Mouse (Mus musculus) ES-E14 (cell line): ENCODE results near the gene Ciart. TPM values are rescaled to one million over a fixed set of nuclear protein-coding genes. Genes with fewer than 3 reads are reported as not detected.

Experiments
- DNase-seq: peaks from one replicate; pipeline ENCODE4 v3.0.0-alpha.2; 2013; ENCODE audit warnings: low read depth, low spot score
- H3K27ac ChIP-seq: 2 replicates; pipeline ENCODE4 v1.5.1; 2012; ENCODE audit warnings: low read depth, mild to moderate bottlenecking, low read length, moderate library complexity, mixed read lengths; ENCODE audit not compliant: poor library complexity, insufficient read depth, severe bottlenecking
- H3K36me3 ChIP-seq: 2 replicates; pipeline ENCODE4 v1.6.1; 2012; ENCODE audit warnings: mild to moderate bottlenecking, low read length, moderate library complexity, mixed read lengths; ENCODE audit not compliant: control insufficient read depth, poor library complexity, insufficient read depth, severe bottlenecking
- H3K4me1 ChIP-seq, 2 experiments: fragments of 150-350 bp in 1 of 2; sonication (generic) in 1 of 2; 2 replicates each; pipeline ENCODE4 v1.6.1; 2012; ENCODE audit warnings: low read length in 2 of 2, mild to moderate bottlenecking in 1 of 2, mixed read lengths in 1 of 2; ENCODE audit not compliant: control insufficient read depth in 2 of 2, insufficient read depth in 2 of 2, poor library complexity in 1 of 2
- H3K4me3 ChIP-seq, 2 experiments: fragments of 150-350 bp in 1 of 2; sonication (generic) in 1 of 2; 2 replicates each; pipeline ENCODE4 v1.5.1; 2012; ENCODE audit warnings: low read length in 2 of 2, low read depth in 1 of 2, mild to moderate bottlenecking in 1 of 2, mixed read lengths in 1 of 2; ENCODE audit not compliant: insufficient read depth in 1 of 2, poor library complexity in 1 of 2, severe bottlenecking in 1 of 2
- H3K9ac ChIP-seq: 2 replicates; pipeline ENCODE4 v1.6.1; 2012; ENCODE audit warnings: low read depth, mild to moderate bottlenecking, low read length, mixed read lengths; ENCODE audit not compliant: poor library complexity, insufficient read depth, severe bottlenecking
- H3K9me3 ChIP-seq: fragments of 150-350 bp; sonication (generic); 2 replicates; pipeline ENCODE4 v1.6.1; 2012; ENCODE audit warnings: low read depth, mild to moderate bottlenecking, low read length; ENCODE audit not compliant: control insufficient read depth, insufficient read depth
- CHD2 ChIP-seq: IDR thresholded peaks from 2 replicates; pipeline ENCODE4 v1.6.1; 2014; ENCODE audit warnings: mild to moderate bottlenecking, low read depth, low read length, inconsistent platforms
- HCFC1 ChIP-seq: IDR thresholded peaks from 2 replicates; pipeline ENCODE4 v1.6.1; 2012; ENCODE audit warnings: low read length, inconsistent platforms, borderline replicate concordance; ENCODE audit not compliant: insufficient read depth
- MAFK ChIP-seq: IDR thresholded peaks from 2 replicates; pipeline ENCODE4 v1.6.1; 2014; ENCODE audit warnings: mild to moderate bottlenecking, low read depth, low read length, inconsistent platforms; ENCODE audit not compliant: insufficient read depth
- ZC3H11A ChIP-seq: IDR thresholded peaks from 2 replicates; pipeline ENCODE4 v1.6.1; 2012; ENCODE audit warnings: low read depth, mild to moderate bottlenecking, inconsistent platforms, low read length, borderline replicate concordance
- ZNF384 ChIP-seq: IDR thresholded peaks from 2 replicates; pipeline ENCODE4 v1.6.1; 2012; ENCODE audit warnings: low read depth, low read length, inconsistent platforms
- in situ Hi-C, 2 experiments: fragments of 600-800 bp; cut with MboI; formaldehyde crosslinking; loops; one replicate each; pipeline ENCODE4 v1.15.1; 2025; ENCODE audit warnings: low sequenced_read_pairs in 2 of 2, inconsistent platforms in 1 of 2; ENCODE audit not compliant: unreplicated experiment in 2 of 2
- total RNA-seq: library from RNA; depleted of rRNA; stranded (reverse); fragments of 300-350 nt; gene quantifications from 2 replicates; pipeline ENCODE4 v1.2.3, GENCODE M21; 2012; rRNA removed

The Ciart gene
- total RNA-seq = 8.6 and 14.1 TPM in 2 replicates

DNA sequence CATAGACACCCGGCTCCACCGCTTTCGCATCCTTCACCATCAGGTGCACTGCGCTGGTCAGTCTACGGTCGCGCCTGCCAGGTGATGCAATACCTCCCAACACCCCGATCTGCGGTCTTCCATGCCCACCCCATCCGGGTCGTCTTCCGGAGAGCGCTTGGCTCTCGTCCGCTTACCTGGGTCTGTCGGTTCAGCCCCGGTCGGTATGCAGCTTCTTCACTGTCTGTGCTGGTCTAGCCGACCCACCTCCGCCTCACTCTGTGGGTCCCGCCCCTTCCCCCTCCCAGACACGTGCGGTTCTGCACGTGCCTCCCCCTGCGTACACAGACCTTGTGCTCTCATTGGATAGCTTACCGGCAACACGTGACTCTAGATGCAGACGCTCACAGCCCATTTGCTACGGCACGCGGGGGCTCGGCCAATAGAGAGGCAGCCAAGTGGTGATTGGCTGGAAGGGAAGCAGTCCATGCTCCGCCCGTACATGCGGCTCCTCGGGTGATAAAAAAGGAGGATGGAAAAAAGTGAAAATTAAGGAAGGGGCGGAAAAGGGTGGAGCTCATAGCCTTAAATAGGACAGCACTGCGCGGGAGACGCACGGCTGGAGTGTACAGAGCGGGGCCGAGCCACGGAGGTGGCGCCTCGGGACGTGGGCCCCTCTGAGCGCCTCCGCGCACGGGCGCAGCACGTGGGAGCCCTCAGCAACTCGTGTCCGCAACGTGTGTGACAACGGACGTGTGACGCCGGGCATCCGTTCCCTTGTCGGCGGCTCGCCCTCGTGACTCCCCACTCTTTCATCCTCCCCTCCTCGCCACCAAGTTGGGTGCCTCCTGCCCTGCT lies at the start of gene Ciart:
Gene Ciart, minus strand, starts transcription at position 273 of the 837 bp plus-strand sequence.
- peaks cover 0 to 6% of the 10 kb centered on the region in 2 experiments; a peak in 1 of 4 replicates for H3K4me1 ChIP-seq
- no peaks in the 10 kb centered on the region for H3K9me3 ChIP-seq
- H3K27ac ChIP-seq = no peak within 1 kb of the TSS; the same call in 1 of the 2 replicates
- peak within 1 kb of the TSS; percentile 68 for H3K9ac ChIP-seq
- TF ChIP-seq HCFC1 = peak; percentile 58; the same call in 1 of the 2 replicates
- no peak for TF ChIP-seq ZNF384
- TF ChIP-seq CHD2 = peak; percentile 69; the same call in 1 of the 2 replicates
- peak within 1 kb of the TSS; percentile 62 to 68 for H3K4me3 ChIP-seq
- H3K36me3 ChIP-seq = peaks cover 2% of the 10 kb centered on the region; the same call in 1 of the 2 replicates
- in situ Hi-C loops = no loop called here
- DNase-seq = peak; percentile 93

DNA sequence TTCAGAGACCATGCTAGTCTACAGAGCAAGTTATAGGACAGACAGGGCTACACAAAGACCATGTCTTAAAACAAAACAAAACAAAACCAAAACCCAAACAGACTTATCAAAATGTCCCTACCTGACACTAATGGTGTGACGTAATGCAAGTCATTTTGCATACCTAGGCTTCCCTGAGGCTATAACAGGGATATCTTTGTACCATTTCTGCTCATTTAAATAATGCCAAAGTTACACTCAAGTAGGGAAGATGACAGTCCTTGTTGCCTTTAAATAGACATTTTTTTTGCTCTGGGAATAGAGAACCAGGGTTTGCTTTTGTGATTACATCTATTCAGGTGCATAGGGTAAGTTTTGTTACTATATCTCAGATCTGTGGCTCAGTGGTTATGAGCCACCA lies 49.4 kb upstream of the Ciart start:
- TF ChIP-seq HCFC1 (no peak), ZNF384 (no peak), MAFK (no peak), ZC3H11A (no peak), CHD2 (no peak)
- no peak overlapping the region for H3K27ac ChIP-seq
- H3K4me3 ChIP-seq = no peak overlapping the region
- no peak for DNase-seq
- H3K4me1 ChIP-seq = peaks cover 1 to 5% of the 10 kb centered on the region in 2 experiments; a peak in 2 of 4 replicates
- H3K9me3 ChIP-seq = no peaks in the 10 kb centered on the region
- in situ Hi-C loops = no loop called here
- peaks cover 13% of the 10 kb centered on the region for H3K36me3 ChIP-seq
- H3K9ac ChIP-seq = no peak overlapping the region

DNA sequence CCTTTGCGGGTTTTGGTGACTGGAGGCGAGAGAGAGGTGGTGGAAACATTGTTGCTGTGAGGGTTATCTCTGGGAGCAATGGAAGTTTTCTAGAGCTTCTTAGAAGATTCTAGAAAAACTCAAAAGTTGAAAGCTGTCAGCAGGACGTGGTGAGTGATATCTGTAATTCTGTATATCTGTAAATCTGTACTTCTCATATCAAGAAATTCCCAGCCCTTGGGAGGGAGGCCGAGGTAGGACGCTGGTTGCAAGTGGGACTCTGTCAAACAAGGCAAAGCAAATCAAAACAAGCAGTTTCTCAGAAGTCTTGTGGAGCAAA lies 48.4 kb upstream of the Ciart start:
- Histone ChIP-seq H3K4me1 (peaks cover 1 to 5% of the 10 kb centered on the region in 2 experiments; a peak in 2 of 4 replicates), H3K36me3 (peaks cover 11% of the 10 kb centered on the region), H3K4me3 (peak overlapping the region; percentile 83 to 99), H3K27ac (no peak overlapping the region), H3K9me3 (no peaks in the 10 kb centered on the region), H3K9ac (peak overlapping the region; percentile 97)
- DNase-seq = no peak
- in situ Hi-C loops = no loop called here
- no peak for TF ChIP-seq CHD2
- TF ChIP-seq ZC3H11A = no peak
- TF ChIP-seq HCFC1 = no peak
- no peak for TF ChIP-seq MAFK
- no peak for TF ChIP-seq ZNF384

DNA sequence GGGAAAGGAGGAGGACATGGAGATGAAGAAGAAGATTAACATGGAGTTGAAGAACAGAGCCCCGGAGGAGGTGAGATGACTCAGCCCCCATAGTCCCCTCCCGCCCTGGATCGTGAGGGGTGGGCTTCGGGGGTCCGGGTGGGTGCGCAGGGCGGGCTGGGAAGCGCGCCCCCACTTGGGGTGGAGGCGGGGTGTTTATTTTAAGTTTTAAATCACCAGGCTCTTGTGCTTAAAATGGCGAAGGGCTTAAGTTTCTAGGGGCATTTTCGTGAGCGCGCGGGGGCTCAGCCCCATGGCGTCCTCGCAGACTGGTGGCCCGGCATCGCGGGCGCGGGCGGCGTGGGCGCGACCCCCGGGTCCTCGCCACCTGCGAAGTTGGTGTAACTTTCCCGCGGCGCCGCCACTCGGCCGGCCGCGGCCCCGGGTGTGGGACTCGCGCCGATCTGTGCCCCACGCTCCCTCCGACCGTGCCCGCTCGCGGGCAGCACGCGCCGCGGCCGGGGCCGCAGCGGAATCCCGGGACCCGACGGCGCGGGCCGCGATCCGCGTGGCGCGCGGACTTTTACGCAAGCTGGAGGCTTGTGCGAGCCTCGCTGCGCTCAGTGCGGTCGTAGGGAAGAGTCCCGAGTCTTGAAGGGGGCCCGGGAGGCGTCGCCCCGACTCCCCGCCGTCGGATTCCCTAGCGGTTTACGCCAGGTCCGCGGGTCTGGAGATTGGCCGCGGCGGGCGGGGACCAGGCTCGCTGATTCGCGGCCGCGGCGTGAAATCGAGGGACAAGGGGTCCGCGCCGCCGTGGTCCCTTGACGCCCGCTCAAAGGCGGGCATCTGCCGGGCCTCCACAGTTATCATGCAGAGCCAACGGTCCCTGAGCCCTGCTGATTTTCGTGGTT lies 47.8 kb upstream of the Ciart start:
- Histone ChIP-seq H3K4me3 (peak overlapping the region; percentile 83 to 99), H3K9ac (peak overlapping the region; percentile 97), H3K27ac (peak overlapping the region; percentile 80), H3K4me1 (peaks cover 1 to 5% of the 10 kb centered on the region in 2 experiments; a peak in 2 of 4 replicates), H3K9me3 (no peaks in the 10 kb centered on the region), H3K36me3 (peaks cover 10% of the 10 kb centered on the region)
- in situ Hi-C loops = no loop called here
- DNase-seq = no peak
- no peak for TF ChIP-seq ZNF384
- TF ChIP-seq CHD2 = no peak
- TF ChIP-seq ZC3H11A = no peak
- TF ChIP-seq HCFC1 = 0 out of 2 replicates have a peak, but pooled peaks have one; percentile 3
- TF ChIP-seq MAFK = no peak
